Mouse (Mus musculus) intestine, postnatal 0 days (tissue): Measurements from ENCODE around the gene Iqch. TPM values are rescaled to one million over a fixed set of nuclear protein-coding genes. Genes with fewer than 3 reads are reported as not detected.
A peak's percentile ranks its signal among the peaks of the same experiment; 100 is the strongest.

Experiments used
- ATAC-seq: fragments of 200-750 bp; cut with Nextera tagmentation; 2 replicates; pipeline ENCODE4 v1.8.0; 2017; ENCODE audit warnings: mild to moderate bottlenecking, moderate TSS enrichment, moderate library complexity
- H3K27ac ChIP-seq: fragments of 300-500 bp; sonication (generic); 2 replicates; pipeline ENCODE4 v1.5.1; 2014; ENCODE audit warnings: mild to moderate bottlenecking, low read depth, low read length, moderate library complexity
- H3K27me3 ChIP-seq: fragments of 300-500 bp; sonication (generic); replicated peaks from 2 replicates; pipeline ENCODE4 v1.6.1; 2014; ENCODE audit warnings: low read length, mixed read lengths; ENCODE audit not compliant: control insufficient read depth, insufficient read depth
- H3K36me3 ChIP-seq: fragments of 300-500 bp; sonication (generic); 2 replicates; pipeline ENCODE4 v1.6.1; 2014; ENCODE audit warnings: mild to moderate bottlenecking, moderate library complexity; ENCODE audit not compliant: control insufficient read depth, insufficient read depth
- H3K4me1 ChIP-seq: fragments of 300-500 bp; sonication (generic); replicated peaks from 2 replicates; pipeline ENCODE4 v1.6.1; 2014; ENCODE audit warnings: antibody characterized with exemption, low read length, mixed read lengths; ENCODE audit not compliant: control insufficient read depth, insufficient read depth
- H3K4me2 ChIP-seq: fragments of 300-500 bp; sonication (generic); replicated peaks from 2 replicates; pipeline ENCODE4 v1.6.1; 2014; ENCODE audit warnings: low read depth, mild to moderate bottlenecking, moderate library complexity
- H3K4me3 ChIP-seq: fragments of 300-500 bp; sonication (generic); 2 replicates; pipeline ENCODE4 v1.5.1; 2014; ENCODE audit warnings: low read depth, low read length
- H3K9ac ChIP-seq: fragments of 300-500 bp; sonication (generic); 2 replicates; pipeline ENCODE4 v1.6.1; 2014; ENCODE audit warnings: mild to moderate bottlenecking, low read depth, low read length
- H3K9me3 ChIP-seq: fragments of 300-500 bp; sonication (generic); 2 replicates; pipeline ENCODE4 v1.6.1; 2016; ENCODE audit warnings: mixed run types; ENCODE audit not compliant: control insufficient read depth
- CTCF ChIP-seq: sonication (generic); IDR thresholded peaks from 2 replicates; pipeline ENCODE4 v1.5.1; 2016; ENCODE audit warnings: low read depth, mild to moderate bottlenecking, control low read depth, antibody characterized with exemption, moderate library complexity
- WGBS: fragments of 180-500 bp; shearing (Covaris S2); extraction: QIAGEN DNeasy Blood & Tissue Kit; methylation state at CpG from one replicate; pipeline ENCODE4 v1.1.7; 2014; 5-methylcytosine and 5-hydroxymethylcytosine counted together
- polyA plus RNA-seq: library from polyadenylated mRNA; unstranded; fragments of >200 nt; fragmentation: Nextera tagmentation; extraction: Ambion mirVana; gene quantifications from 2 replicates; pipeline ENCODE4 v1.2.1, GENCODE M21; 2015

Gene Iqch
- polyA plus RNA-seq, 1 experiment from 2014 or later = not detected

DNA sequence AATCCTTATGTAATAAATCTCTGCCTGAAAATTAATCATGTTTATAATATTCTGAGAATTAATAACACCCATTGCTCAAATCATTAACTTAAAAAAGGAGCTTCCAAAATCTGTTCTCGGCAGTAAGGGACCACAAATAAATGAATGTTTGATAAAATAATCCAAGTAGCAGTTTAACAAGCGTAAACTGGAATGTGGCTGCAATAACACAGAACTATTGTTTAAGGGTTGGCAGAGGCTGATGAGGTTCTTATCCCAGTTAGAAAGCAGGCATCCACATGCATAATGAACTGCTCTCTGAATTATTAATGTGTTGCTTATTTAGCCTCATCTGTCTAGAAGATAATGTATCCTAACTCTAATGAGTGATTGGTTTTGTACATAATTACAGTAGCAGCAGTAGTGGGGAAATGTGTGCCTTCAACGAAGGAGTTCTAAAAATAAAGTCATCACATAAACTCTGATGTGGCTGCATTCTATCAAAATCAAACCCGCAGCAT lies 151.7 kb downstream of the Iqch start:
- H3K9ac ChIP-seq = no peak overlapping the region
- H3K27me3 ChIP-seq = no peaks in the 10 kb centered on the region
- no peak overlapping the region for H3K4me3 ChIP-seq
- H3K27ac ChIP-seq = no peak overlapping the region
- TF ChIP-seq CTCF = no peak
- WGBS = 53% methylated on average over 4 of the region's 4 CpGs
- no peak overlapping the region for H3K4me2 ChIP-seq
- H3K9me3 ChIP-seq = no peaks in the 10 kb centered on the region
- no peaks in the 10 kb centered on the region for H3K36me3 ChIP-seq
- ATAC-seq = no peak
- H3K4me1 ChIP-seq = no peaks in the 10 kb centered on the region

DNA sequence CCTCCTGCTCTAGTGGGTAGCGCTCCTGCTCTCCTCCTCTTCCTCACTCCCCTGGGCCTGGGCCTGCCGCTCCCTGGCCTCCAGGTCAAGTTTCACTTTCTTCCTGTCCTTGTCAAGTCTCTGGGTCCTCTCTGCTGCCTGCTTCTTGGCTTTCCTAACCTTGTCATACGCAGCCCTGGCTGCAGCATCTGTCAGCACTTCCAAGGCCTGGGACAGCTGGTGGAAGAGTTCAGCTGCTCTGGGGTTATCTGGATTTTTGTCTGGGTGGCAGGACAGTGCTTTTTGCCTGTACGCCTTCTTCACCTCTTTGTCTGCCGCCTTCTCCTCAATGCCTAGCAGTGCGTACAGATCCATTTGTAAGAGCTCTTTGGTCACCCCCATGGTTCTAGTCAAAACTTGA lies 158.6 kb downstream of the Iqch start:
- no peak overlapping the region for H3K27ac ChIP-seq
- no peak for TF ChIP-seq CTCF
- ATAC-seq = no peak
- H3K36me3 ChIP-seq = no peaks in the 10 kb centered on the region
- H3K9ac ChIP-seq = no peak overlapping the region
- no peak overlapping the region for H3K4me3 ChIP-seq
- no peak overlapping the region for H3K4me2 ChIP-seq
- no peaks in the 10 kb centered on the region for H3K27me3 ChIP-seq
- 76% methylated on average over 6 of the region's 6 CpGs for WGBS
- no peaks in the 10 kb centered on the region for H3K4me1 ChIP-seq
- no peaks in the 10 kb centered on the region for H3K9me3 ChIP-seq

DNA sequence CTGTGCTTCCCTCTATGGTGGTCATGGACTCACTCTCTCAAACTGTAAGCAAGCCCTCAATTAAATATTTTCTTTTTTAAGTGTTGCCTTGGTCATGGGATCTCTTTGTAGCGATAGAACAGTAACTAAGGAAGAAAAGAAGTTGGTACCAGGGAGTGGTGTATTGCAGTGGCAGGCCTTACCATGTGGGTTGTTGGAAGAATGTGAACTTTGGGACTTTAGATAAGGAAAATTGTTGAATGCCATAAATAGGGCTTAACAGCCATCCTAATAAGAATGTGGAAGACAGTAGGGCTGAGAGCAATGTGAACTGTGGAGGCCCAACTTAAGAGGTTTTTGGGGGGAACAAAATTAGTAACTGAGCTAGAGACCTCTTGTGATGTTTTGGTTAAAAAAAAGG lies 171.6 kb downstream of the Iqch start:
- no peaks in the 10 kb centered on the region for H3K4me1 ChIP-seq
- no peak overlapping the region for H3K9ac ChIP-seq
- 22% methylated on average over 1 of the region's 1 CpGs for WGBS
- no peaks in the 10 kb centered on the region for H3K36me3 ChIP-seq
- TF ChIP-seq CTCF = no peak
- no peak overlapping the region for H3K4me2 ChIP-seq
- H3K4me3 ChIP-seq = no peak overlapping the region
- ATAC-seq = peak; percentile 61
- no peaks in the 10 kb centered on the region for H3K27me3 ChIP-seq
- no peaks in the 10 kb centered on the region for H3K9me3 ChIP-seq
- no peak overlapping the region for H3K27ac ChIP-seq

GRCm38 (mm10) chr9:63421096-63421736 lies 181.1 kb downstream of the Iqch start:
- Histone ChIP-seq H3K4me2 (no peak overlapping the region), H3K9ac (no peak overlapping the region), H3K4me1 (no peaks in the 10 kb centered on the region), H3K4me3 (no peak overlapping the region), H3K27ac (no peak overlapping the region), H3K36me3 (no peaks in the 10 kb centered on the region), H3K9me3 (no peaks in the 10 kb centered on the region), H3K27me3 (no peaks in the 10 kb centered on the region)
- 39% methylated on average over 9 of the region's 9 CpGs for WGBS
- peak; percentile 51 for TF ChIP-seq CTCF
- no peak for ATAC-seq

GRCm38 (mm10) chr9:63420396-63420795 lies 181.9 kb downstream of the Iqch start:
- H3K27ac ChIP-seq = no peak overlapping the region
- 67% methylated on average over 6 of the region's 6 CpGs for WGBS
- no peaks in the 10 kb centered on the region for H3K36me3 ChIP-seq
- no peak for ATAC-seq
- no peak overlapping the region for H3K4me2 ChIP-seq
- H3K9me3 ChIP-seq = no peaks in the 10 kb centered on the region
- H3K4me1 ChIP-seq = no peaks in the 10 kb centered on the region
- H3K9ac ChIP-seq = no peak overlapping the region
- no peak for TF ChIP-seq CTCF
- H3K4me3 ChIP-seq = no peak overlapping the region
- H3K27me3 ChIP-seq = no peaks in the 10 kb centered on the region

GRCm38 (mm10) chr9:63400176-63400575 lies 202.1 kb downstream of the Iqch start:
- Histone ChIP-seq H3K4me2 (no peak overlapping the region), H3K27me3 (no peaks in the 10 kb centered on the region), H3K27ac (no peak overlapping the region), H3K36me3 (no peaks in the 10 kb centered on the region), H3K4me1 (0 out of 2 replicates have a peak, but pooled peaks cover 4% of the 10 kb centered on the region), H3K9ac (no peak overlapping the region), H3K9me3 (no peaks in the 10 kb centered on the region), H3K4me3 (no peak overlapping the region)
- WGBS = 85% methylated on average over 1 of the region's 1 CpGs
- ATAC-seq = no peak
- no peak for TF ChIP-seq CTCF
